Mouse (Mus musculus) C2C12 (cell line): ENCODE data around the gene Akap2.

ENCODE experiments used
- CTCF ChIP-seq: IDR thresholded peaks from one replicate; pipeline ENCODE4 v1.5.1; 2011; ENCODE audit not compliant: control insufficient read depth, insufficient read depth, insufficient read length
- MYOG ChIP-seq: IDR thresholded peaks from one replicate; pipeline ENCODE4 v1.6.1; 2011; ENCODE audit not compliant: control insufficient read depth, insufficient read length; ENCODE audit errors: extremely low read depth
- USF1 ChIP-seq: IDR thresholded peaks from one replicate; pipeline ENCODE4 v1.6.1; 2011; ENCODE audit warnings: low read depth, mild to moderate bottlenecking, control low read depth, moderate library complexity

DNA sequence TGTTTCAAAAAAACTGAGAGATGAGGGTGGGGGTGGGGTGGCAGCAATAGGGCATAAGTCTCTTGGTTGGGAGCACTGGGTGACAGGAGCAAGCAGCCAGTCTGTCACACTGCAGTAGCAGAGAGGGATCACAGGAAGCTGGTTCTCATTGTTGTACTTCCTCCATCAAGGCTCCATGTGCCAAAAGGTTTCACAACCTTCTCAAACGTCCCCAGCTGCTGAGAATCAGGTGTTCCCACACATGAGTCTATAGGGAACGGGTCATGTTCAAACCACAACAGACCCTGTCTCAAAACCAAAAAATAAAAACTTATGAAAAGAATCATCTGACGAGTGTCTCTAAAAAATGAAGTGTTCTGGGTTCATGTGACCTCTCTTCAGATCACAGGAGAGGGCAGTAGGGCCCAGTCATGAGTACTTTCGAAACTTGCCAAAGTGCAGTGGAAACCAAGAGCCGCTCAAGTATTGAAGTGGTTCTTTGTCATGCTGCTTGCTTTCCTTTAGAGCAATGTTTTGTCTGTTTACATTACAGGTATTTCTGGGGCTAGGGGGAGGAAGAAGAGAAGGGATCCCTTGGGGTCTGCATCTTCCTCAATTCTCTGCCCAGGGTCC lies 213.2 kb downstream of the Akap2 start:
- TF ChIP-seq CTCF (no peak), USF1 (no peak), MYOG (no peak)
